Mouse (Mus musculus) forebrain, embryonic 15.5 days (tissue): Measurements from ENCODE around the gene Efemp1. TPM values are rescaled to one million over a fixed set of nuclear protein-coding genes. Genes with fewer than 3 reads are reported as not detected.

ENCODE experiments used
- ATAC-seq: fragments of 200-750 bp; cut with Nextera tagmentation; replicated peaks from 2 replicates; pipeline ENCODE4 v1.8.0; 2017; ENCODE audit warnings: mild to moderate bottlenecking, moderate TSS enrichment, moderate library complexity
- H3K27ac ChIP-seq: fragments of 300-500 bp; sonication (generic); replicated peaks from 2 replicates; pipeline ENCODE4 v1.5.1; 2015; ENCODE audit warnings: mild to moderate bottlenecking, inconsistent platforms
- H3K27me3 ChIP-seq: fragments of 300-500 bp; sonication (generic); 2 replicates; pipeline ENCODE4 v1.6.1; 2015; ENCODE audit warnings: inconsistent platforms
- H3K36me3 ChIP-seq: fragments of 300-500 bp; sonication (generic); 2 replicates; pipeline ENCODE4 v1.6.1; 2015; ENCODE audit warnings: mild to moderate bottlenecking, inconsistent platforms
- H3K4me1 ChIP-seq: fragments of 300-500 bp; sonication (generic); 2 replicates; pipeline ENCODE4 v1.6.1; 2015; ENCODE audit warnings: inconsistent platforms
- H3K4me2 ChIP-seq: fragments of 300-500 bp; sonication (generic); replicated peaks from 2 replicates; pipeline ENCODE4 v1.6.1; 2015; ENCODE audit warnings: mild to moderate bottlenecking, inconsistent platforms
- H3K4me3 ChIP-seq: fragments of 300-500 bp; sonication (generic); 2 replicates; pipeline ENCODE4 v1.5.1; 2015; ENCODE audit warnings: mild to moderate bottlenecking, inconsistent platforms
- H3K9ac ChIP-seq: fragments of 300-500 bp; sonication (generic); replicated peaks from 2 replicates; pipeline ENCODE4 v1.6.1; 2015; ENCODE audit warnings: mild to moderate bottlenecking, inconsistent platforms
- H3K9me3 ChIP-seq: fragments of 300-500 bp; sonication (generic); 2 replicates; pipeline ENCODE4 v1.6.1; 2016; ENCODE audit warnings: inconsistent platforms
- WGBS: fragments of 180-500 bp; shearing (Covaris S2); methylation state at CpG from one replicate; pipeline ENCODE4 v1.1.7; 2015; ENCODE audit warnings: mixed read lengths; 5-methylcytosine and 5-hydroxymethylcytosine counted together
- polyA plus RNA-seq: library from polyadenylated mRNA; unstranded; fragments of >200 nt; fragmentation: Nextera tagmentation; extraction: Ambion mirVana; gene quantifications from 2 replicates; pipeline ENCODE4 v1.2.1, GENCODE M21; 2015

Gene Efemp1
- polyA plus RNA-seq, 1 experiment from 2014 or later = 2.5 TPM

GRCm38 (mm10) chr11:28881381-28881976 lies 28.5 kb downstream of the Efemp1 start:
- no peak overlapping the region for H3K9ac ChIP-seq
- no peaks in the 10 kb centered on the region for H3K36me3 ChIP-seq
- no peaks in the 10 kb centered on the region for H3K4me1 ChIP-seq
- no peaks in the 10 kb centered on the region for H3K9me3 ChIP-seq
- no peaks in the 10 kb centered on the region for H3K27me3 ChIP-seq
- H3K4me3 ChIP-seq = no peak overlapping the region
- H3K27ac ChIP-seq = no peak overlapping the region
- H3K4me2 ChIP-seq = no peak overlapping the region
- ATAC-seq = no peak
- 65% methylated on average over 2 of the region's 2 CpGs for WGBS

GRCm38 (mm10) chr11:28883106-28883505 lies 30.1 kb downstream of the Efemp1 start:
- 61% methylated on average over 4 of the region's 4 CpGs for WGBS
- Histone ChIP-seq H3K4me1 (no peaks in the 10 kb centered on the region), H3K27me3 (no peaks in the 10 kb centered on the region), H3K4me2 (no peak overlapping the region), H3K36me3 (no peaks in the 10 kb centered on the region), H3K4me3 (no peak overlapping the region), H3K9ac (no peak overlapping the region), H3K9me3 (no peaks in the 10 kb centered on the region), H3K27ac (no peak overlapping the region)
- ATAC-seq = no peak

GRCm38 (mm10) chr11:28889538-28889937 lies 36.5 kb downstream of the Efemp1 start:
- WGBS = 67% methylated on average over 1 of the region's 1 CpGs
- no peak for ATAC-seq
- H3K4me1 ChIP-seq = no peaks in the 10 kb centered on the region
- no peak overlapping the region for H3K4me3 ChIP-seq
- no peak overlapping the region for H3K4me2 ChIP-seq
- H3K9me3 ChIP-seq = no peaks in the 10 kb centered on the region
- no peak overlapping the region for H3K27ac ChIP-seq
- H3K36me3 ChIP-seq = no peaks in the 10 kb centered on the region
- no peaks in the 10 kb centered on the region for H3K27me3 ChIP-seq
- no peak overlapping the region for H3K9ac ChIP-seq

- H3K9ac ChIP-seq = no peak overlapping the region
- H3K4me3 ChIP-seq = no peak overlapping the region
- no peak overlapping the region for H3K4me2 ChIP-seq
- no peaks in the 10 kb centered on the region for H3K27me3 ChIP-seq
- no peaks in the 10 kb centered on the region for H3K4me1 ChIP-seq
- WGBS = 66% methylated on average over 5 of the region's 5 CpGs
- H3K36me3 ChIP-seq = no peaks in the 10 kb centered on the region
- no peak for ATAC-seq
- H3K9me3 ChIP-seq = no peaks in the 10 kb centered on the region
- H3K27ac ChIP-seq = no peak overlapping the region
Measured at GRCm38 (mm10) chr11:28891515-28891914, 38.5 kb downstream of the Efemp1 start.

GRCm38 (mm10) chr11:28899420-28899819 lies 46.4 kb downstream of the Efemp1 start:
- H3K36me3 ChIP-seq = no peaks in the 10 kb centered on the region
- no peak overlapping the region for H3K4me2 ChIP-seq
- H3K27me3 ChIP-seq = no peaks in the 10 kb centered on the region
- no peaks in the 10 kb centered on the region for H3K4me1 ChIP-seq
- 13% methylated on average over 1 of the region's 1 CpGs for WGBS
- no peak overlapping the region for H3K9ac ChIP-seq
- H3K9me3 ChIP-seq = no peaks in the 10 kb centered on the region
- no peak overlapping the region for H3K4me3 ChIP-seq
- H3K27ac ChIP-seq = no peak overlapping the region
- 0 out of 2 replicates have a peak, but pooled peaks have one; percentile 51 for ATAC-seq

GRCm38 (mm10) chr11:28904596-28904995 lies 51.6 kb downstream of the Efemp1 start:
- H3K36me3 ChIP-seq = no peaks in the 10 kb centered on the region
- 71% methylated on average over 2 of the region's 2 CpGs for whole genome bisulfite sequencing
- H3K27me3 ChIP-seq = no peaks in the 10 kb centered on the region
- ATAC-seq = no peak
- no peaks in the 10 kb centered on the region for H3K9me3 ChIP-seq
- no peaks in the 10 kb centered on the region for H3K4me1 ChIP-seq
- no peak overlapping the region for H3K4me2 ChIP-seq
- no peak overlapping the region for H3K4me3 ChIP-seq
- H3K27ac ChIP-seq = no peak overlapping the region
- H3K9ac ChIP-seq = no peak overlapping the region

- H3K9me3 ChIP-seq = no peaks in the 10 kb centered on the region
- H3K9ac ChIP-seq = no peak overlapping the region
- H3K4me2 ChIP-seq = no peak overlapping the region
- no peaks in the 10 kb centered on the region for H3K4me1 ChIP-seq
- no peaks in the 10 kb centered on the region for H3K27me3 ChIP-seq
- 72% methylated on average over 3 of the region's 3 CpGs for WGBS
- no peak overlapping the region for H3K4me3 ChIP-seq
- H3K27ac ChIP-seq = no peak overlapping the region
- no peak for ATAC-seq
- no peaks in the 10 kb centered on the region for H3K36me3 ChIP-seq
Measured at GRCm38 (mm10) chr11:28906288-28906687, 53.3 kb downstream of the Efemp1 start.

GRCm38 (mm10) chr11:28908908-28909545 lies 56.0 kb downstream of the Efemp1 start:
- no peak overlapping the region for H3K9ac ChIP-seq
- no peak overlapping the region for H3K4me2 ChIP-seq
- H3K36me3 ChIP-seq = no peaks in the 10 kb centered on the region
- no peak overlapping the region for H3K4me3 ChIP-seq
- H3K27me3 ChIP-seq = no peaks in the 10 kb centered on the region
- no peak for ATAC-seq
- H3K27ac ChIP-seq = no peak overlapping the region
- H3K9me3 ChIP-seq = no peaks in the 10 kb centered on the region
- no peaks in the 10 kb centered on the region for H3K4me1 ChIP-seq
- 72% methylated on average over 3 of the region's 3 CpGs for WGBS

GRCm38 (mm10) chr11:28912469-28913138 lies 59.6 kb downstream of the Efemp1 start:
- ATAC-seq = no peak
- no peaks in the 10 kb centered on the region for H3K27me3 ChIP-seq
- no peaks in the 10 kb centered on the region for H3K9me3 ChIP-seq
- no peak overlapping the region for H3K9ac ChIP-seq
- no peaks in the 10 kb centered on the region for H3K4me1 ChIP-seq
- no peaks in the 10 kb centered on the region for H3K36me3 ChIP-seq
- no peak overlapping the region for H3K27ac ChIP-seq
- 78% methylated on average over 3 of the region's 3 CpGs for WGBS
- no peak overlapping the region for H3K4me3 ChIP-seq
- H3K4me2 ChIP-seq = no peak overlapping the region

GRCm38 (mm10) chr11:28934449-28934848 lies 81.4 kb downstream of the Efemp1 start:
- Histone ChIP-seq H3K36me3 (no peaks in the 10 kb centered on the region), H3K27ac (no peak overlapping the region), H3K4me2 (no peak overlapping the region), H3K9me3 (no peaks in the 10 kb centered on the region), H3K27me3 (no peaks in the 10 kb centered on the region), H3K4me3 (no peak overlapping the region), H3K4me1 (no peaks in the 10 kb centered on the region), H3K9ac (no peak overlapping the region)
- no peak for ATAC-seq

- H3K4me1 ChIP-seq = no peaks in the 10 kb centered on the region
- H3K4me3 ChIP-seq = no peak overlapping the region
- no peak overlapping the region for H3K9ac ChIP-seq
- no peak for ATAC-seq
- no peak overlapping the region for H3K27ac ChIP-seq
- H3K4me2 ChIP-seq = no peak overlapping the region
- WGBS = 89% methylated on average over 1 of the region's 1 CpGs
- H3K9me3 ChIP-seq = no peaks in the 10 kb centered on the region
- no peaks in the 10 kb centered on the region for H3K36me3 ChIP-seq
- H3K27me3 ChIP-seq = no peaks in the 10 kb centered on the region
Measured at GRCm38 (mm10) chr11:28939651-28940050, 86.6 kb downstream of the Efemp1 start.

GRCm38 (mm10) chr11:28951586-28952210 lies 98.7 kb downstream of the Efemp1 start:
- no peak overlapping the region for H3K27ac ChIP-seq

More at GRCm38 (mm10) chr11:28951586-28952210, 98.7 kb downstream of the Efemp1 start:
- WGBS = 66% methylated on average over 2 of the region's 2 CpGs
- H3K4me1 ChIP-seq = no peaks in the 10 kb centered on the region
- no peaks in the 10 kb centered on the region for H3K9me3 ChIP-seq
- H3K4me3 ChIP-seq = no peak overlapping the region
- no peaks in the 10 kb centered on the region for H3K27me3 ChIP-seq
- no peak overlapping the region for H3K4me2 ChIP-seq
- H3K9ac ChIP-seq = no peak overlapping the region
- no peak for ATAC-seq
- H3K36me3 ChIP-seq = no peaks in the 10 kb centered on the region
